Mouse (Mus musculus): ENCODE measurements around the gene Dusp16. TPM values are rescaled to one million over a fixed set of nuclear protein-coding genes. Genes with fewer than 3 reads are reported as not detected.
A peak's percentile ranks its signal among the peaks of the same experiment; 100 is the strongest.

Dusp16 gene
- polyA plus RNA-seq, 1 experiment from 2014 or later, result 21.1 TPM

DNA sequence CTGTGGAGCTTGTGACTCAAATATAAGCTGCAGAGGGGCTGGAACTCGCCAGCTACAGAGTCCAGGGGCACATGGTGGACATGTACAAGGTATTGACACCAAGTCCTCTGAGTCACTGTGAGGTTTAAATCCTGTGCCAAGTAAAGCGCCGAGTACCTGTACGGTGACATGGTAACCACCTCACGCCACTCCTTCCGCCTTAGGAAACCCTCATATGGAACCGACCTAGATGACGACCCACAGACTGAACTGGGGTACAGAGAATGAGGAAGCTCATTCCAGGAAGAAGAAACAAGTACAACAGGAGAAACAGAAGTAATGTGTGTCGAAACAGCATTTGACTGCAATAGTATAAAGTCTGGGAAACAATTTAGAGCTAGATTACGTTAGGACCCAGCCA lies 3.9 kb upstream of the Dusp16 start:
- 85% methylated on average over 10 of the region's 10 CpGs for WGBS

GRCm38 (mm10) chr6:134793911-134794520 lies 1.6 kb upstream of the Dusp16 start:
- 17% methylated on average over 21 of the region's 21 CpGs for WGBS
- H3K9ac ChIP-seq (ENCODE audit: low read depth, low read length), result no peak overlapping the region
- peaks cover 5% of the 10 kb centered on the region for H3K4me1 ChIP-seq (ENCODE audit: control insufficient read depth, insufficient read depth, low read length)
- ATAC-seq (ENCODE audit: low read depth) (no peak), DNase-seq (ENCODE audit: low spot score) (peak; percentile 80)
- H3K27me3 ChIP-seq (replicated peaks; ENCODE audit: control insufficient read depth, insufficient read depth, low read length), result no peaks in the 10 kb centered on the region
- no peak overlapping the region for H3K27ac ChIP-seq (replicated peaks; ENCODE audit: low read depth, low read length)
- H3K4me2 ChIP-seq (ENCODE audit: low read depth, low read length), result peak overlapping the region; percentile 41
- no peaks in the 10 kb centered on the region for H3K36me3 ChIP-seq (ENCODE audit: control insufficient read depth, insufficient read depth, low read length)
- H3K4me3 ChIP-seq (ENCODE audit: low read depth, low read length), result no peak overlapping the region
- H3K9me3 ChIP-seq (ENCODE audit: control insufficient read depth, low read length), result no peaks in the 10 kb centered on the region

More for the DNA sequence above, 3.9 kb upstream of the Dusp16 start:
- DNase-seq (ENCODE audit: low spot score) (no peak), ATAC-seq (ENCODE audit: low read depth) (no peak)
- no peak overlapping the region for H3K9ac ChIP-seq (ENCODE audit: low read depth, low read length)
- no peak overlapping the region for H3K27ac ChIP-seq (replicated peaks; ENCODE audit: low read depth, low read length)
- no peak overlapping the region for H3K4me3 ChIP-seq (ENCODE audit: low read depth, low read length)
- no peaks in the 10 kb centered on the region for H3K9me3 ChIP-seq (ENCODE audit: control insufficient read depth, low read length)
- no peaks in the 10 kb centered on the region for H3K36me3 ChIP-seq (ENCODE audit: control insufficient read depth, insufficient read depth, low read length)
- H3K27me3 ChIP-seq (replicated peaks; ENCODE audit: control insufficient read depth, insufficient read depth, low read length), result no peaks in the 10 kb centered on the region
- no peaks in the 10 kb centered on the region for H3K4me1 ChIP-seq (ENCODE audit: control insufficient read depth, insufficient read depth, low read length)
- H3K4me2 ChIP-seq (ENCODE audit: low read depth, low read length), result no peak overlapping the region

GRCm38 (mm10) chr6:134793046-134793806 lies 801 bp upstream of the Dusp16 start:
- whole genome bisulfite sequencing, result 42% methylated on average over 21 of the region's 21 CpGs
- no peak for ATAC-seq (ENCODE audit: low read depth)

GRCm38 (mm10) chr6:134791251-134792118 lies 940 bp downstream of the Dusp16 start:
- Histone ChIP-seq H3K27ac (replicated peaks; ENCODE audit: low read depth, low read length) (peak overlapping the region; percentile 99), H3K27me3 (replicated peaks; ENCODE audit: control insufficient read depth, insufficient read depth, low read length) (no peaks in the 10 kb centered on the region), H3K4me1 (ENCODE audit: control insufficient read depth, insufficient read depth, low read length) (peaks cover 5% of the 10 kb centered on the region), H3K9me3 (ENCODE audit: control insufficient read depth, low read length) (no peaks in the 10 kb centered on the region), H3K36me3 (ENCODE audit: control insufficient read depth, insufficient read depth, low read length) (no peaks in the 10 kb centered on the region), H3K9ac (ENCODE audit: low read depth, low read length) (peak overlapping the region; percentile 97), H3K4me3 (ENCODE audit: low read depth, low read length) (peak overlapping the region; percentile 76), H3K4me2 (ENCODE audit: low read depth, low read length) (peak overlapping the region; percentile 52)
- under 1% methylated on average over 33 of the region's 46 CpGs for WGBS
- no peak for ATAC-seq (ENCODE audit: low read depth)
- DNase-seq (ENCODE audit: low spot score), result peak; percentile 59

More at GRCm38 (mm10) chr6:134793046-134793806, 801 bp upstream of the Dusp16 start:
- H3K4me3 ChIP-seq (ENCODE audit: low read depth, low read length), result peak overlapping the region; percentile 76
- no peak for DNase-seq (ENCODE audit: low spot score)
- no peaks in the 10 kb centered on the region for H3K27me3 ChIP-seq (replicated peaks; ENCODE audit: control insufficient read depth, insufficient read depth, low read length)
- peaks cover 5% of the 10 kb centered on the region for H3K4me1 ChIP-seq (ENCODE audit: control insufficient read depth, insufficient read depth, low read length)
- peak overlapping the region; percentile 97 for H3K9ac ChIP-seq (ENCODE audit: low read depth, low read length)
- no peaks in the 10 kb centered on the region for H3K36me3 ChIP-seq (ENCODE audit: control insufficient read depth, insufficient read depth, low read length)
- peak overlapping the region; percentile 63; the same call in 1 of the 2 replicates for H3K27ac ChIP-seq (replicated peaks; ENCODE audit: low read depth, low read length)
- peak overlapping the region; percentile 52 for H3K4me2 ChIP-seq (ENCODE audit: low read depth, low read length)
- H3K9me3 ChIP-seq (ENCODE audit: control insufficient read depth, low read length), result no peaks in the 10 kb centered on the region

DNA sequence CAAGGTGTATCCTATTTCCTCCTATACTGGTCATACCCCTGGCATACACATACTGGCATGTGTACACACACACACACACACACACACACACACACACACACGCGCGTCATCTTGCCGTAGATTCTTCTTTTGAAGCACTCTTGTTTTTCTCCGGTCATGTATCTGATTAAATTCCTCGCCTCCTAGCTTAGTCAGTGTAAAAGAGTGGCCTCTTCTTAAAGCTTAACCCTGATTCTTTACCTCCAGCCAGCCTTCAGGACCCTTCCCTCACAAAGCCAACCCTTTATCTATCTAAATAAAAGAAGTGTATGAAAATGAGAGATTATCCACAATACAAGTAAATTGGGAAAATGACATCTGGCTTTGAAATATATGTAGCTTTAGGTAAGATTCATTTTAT lies 3.3 kb downstream of the Dusp16 start:
- Histone ChIP-seq H3K27ac (replicated peaks; ENCODE audit: low read depth, low read length) (no peak overlapping the region), H3K9me3 (ENCODE audit: control insufficient read depth, low read length) (no peaks in the 10 kb centered on the region), H3K9ac (ENCODE audit: low read depth, low read length) (no peak overlapping the region), H3K36me3 (ENCODE audit: control insufficient read depth, insufficient read depth, low read length) (no peaks in the 10 kb centered on the region), H3K4me3 (ENCODE audit: low read depth, low read length) (no peak overlapping the region), H3K4me2 (ENCODE audit: low read depth, low read length) (no peak overlapping the region; the same call in 1 of the 2 replicates), H3K27me3 (replicated peaks; ENCODE audit: control insufficient read depth, insufficient read depth, low read length) (no peaks in the 10 kb centered on the region), H3K4me1 (ENCODE audit: control insufficient read depth, insufficient read depth, low read length) (peaks cover 5% of the 10 kb centered on the region)
- no peak for DNase-seq (ENCODE audit: low spot score)
- WGBS, result 69% methylated on average over 6 of the region's 6 CpGs
- ATAC-seq (ENCODE audit: low read depth), result no peak

- no peak overlapping the region for H3K27ac ChIP-seq (replicated peaks; ENCODE audit: low read depth, low read length)
- 74% methylated on average over 3 of the region's 3 CpGs for WGBS
- ATAC-seq (ENCODE audit: low read depth), result no peak
- no peaks in the 10 kb centered on the region for H3K9me3 ChIP-seq (ENCODE audit: control insufficient read depth, low read length)
- H3K27me3 ChIP-seq (replicated peaks; ENCODE audit: control insufficient read depth, insufficient read depth, low read length), result no peaks in the 10 kb centered on the region
- H3K4me3 ChIP-seq (ENCODE audit: low read depth, low read length), result no peak overlapping the region
- DNase-seq (ENCODE audit: low spot score), result no peak
- peaks cover 5% of the 10 kb centered on the region for H3K4me1 ChIP-seq (ENCODE audit: control insufficient read depth, insufficient read depth, low read length)
- H3K36me3 ChIP-seq (ENCODE audit: control insufficient read depth, insufficient read depth, low read length), result 0 out of 2 replicates have a peak, but pooled peaks cover 5% of the 10 kb centered on the region
- H3K4me2 ChIP-seq (ENCODE audit: low read depth, low read length), result no peak overlapping the region
- no peak overlapping the region for H3K9ac ChIP-seq (ENCODE audit: low read depth, low read length)
Measured at GRCm38 (mm10) chr6:134786426-134786825, 6.0 kb downstream of the Dusp16 start.

DNA sequence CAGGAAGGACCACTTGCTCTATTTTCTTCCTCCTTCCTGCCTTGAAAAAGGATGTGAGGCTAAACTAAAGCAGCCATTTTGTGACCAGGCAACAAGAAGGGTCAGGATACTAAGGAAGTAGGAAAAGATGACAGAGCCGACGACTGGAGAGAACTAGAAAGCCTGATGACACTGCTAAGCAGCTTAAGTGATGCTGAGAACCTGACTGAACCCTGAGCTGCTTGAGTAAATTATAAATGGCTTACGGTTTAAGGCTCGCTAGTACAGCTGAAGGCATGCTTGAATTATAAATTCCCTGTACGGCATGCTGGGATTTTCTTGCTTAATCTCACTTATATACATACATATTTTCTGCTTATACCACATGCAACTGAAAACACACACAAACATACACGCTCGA lies 9.5 kb downstream of the Dusp16 start:
- DNase-seq (ENCODE audit: low spot score) (no peak), ATAC-seq (ENCODE audit: low read depth) (no peak)
- Histone ChIP-seq H3K27me3 (replicated peaks; ENCODE audit: control insufficient read depth, insufficient read depth, low read length) (no peaks in the 10 kb centered on the region), H3K9ac (ENCODE audit: low read depth, low read length) (no peak overlapping the region), H3K4me3 (ENCODE audit: low read depth, low read length) (no peak overlapping the region), H3K27ac (replicated peaks; ENCODE audit: low read depth, low read length) (no peak overlapping the region), H3K36me3 (ENCODE audit: control insufficient read depth, insufficient read depth, low read length) (0 out of 2 replicates have a peak, but pooled peaks cover 7% of the 10 kb centered on the region), H3K9me3 (ENCODE audit: control insufficient read depth, low read length) (no peaks in the 10 kb centered on the region), H3K4me1 (ENCODE audit: control insufficient read depth, insufficient read depth, low read length) (no peaks in the 10 kb centered on the region), H3K4me2 (ENCODE audit: low read depth, low read length) (no peak overlapping the region)
- WGBS, result 91% methylated on average over 7 of the region's 7 CpGs

DNA sequence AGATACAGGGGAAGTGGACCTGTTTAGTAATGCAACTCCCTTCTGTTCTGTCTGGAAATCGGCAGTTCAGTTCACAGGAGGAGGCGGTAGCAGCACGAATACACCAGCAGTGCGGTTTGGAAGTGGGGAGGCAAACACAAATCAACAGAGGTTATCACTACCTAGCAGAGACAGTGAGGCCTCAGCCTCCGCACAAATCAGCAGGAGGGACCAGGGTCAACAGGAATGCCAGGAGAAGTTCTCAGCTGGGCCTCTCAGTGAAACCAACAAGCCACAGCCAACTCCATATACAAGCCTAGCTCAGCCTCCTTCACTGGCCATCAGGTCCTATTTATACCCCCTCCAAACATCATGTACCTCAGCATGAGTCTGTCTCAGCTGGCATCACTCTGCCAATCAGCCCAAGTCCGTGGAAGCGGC lies 10.9 kb downstream of the Dusp16 start:
- H3K9ac ChIP-seq (ENCODE audit: low read depth, low read length), result no peak overlapping the region
- 0 out of 2 replicates have a peak, but pooled peaks cover 7% of the 10 kb centered on the region for H3K36me3 ChIP-seq (ENCODE audit: control insufficient read depth, insufficient read depth, low read length)
- H3K27me3 ChIP-seq (replicated peaks; ENCODE audit: control insufficient read depth, insufficient read depth, low read length), result no peaks in the 10 kb centered on the region
- no peak for DNase-seq (ENCODE audit: low spot score)
- H3K27ac ChIP-seq (replicated peaks; ENCODE audit: low read depth, low read length), result no peak overlapping the region
- no peak overlapping the region for H3K4me3 ChIP-seq (ENCODE audit: low read depth, low read length)
- 83% methylated on average over 7 of the region's 7 CpGs for WGBS
- no peak overlapping the region for H3K4me2 ChIP-seq (ENCODE audit: low read depth, low read length)
- no peaks in the 10 kb centered on the region for H3K9me3 ChIP-seq (ENCODE audit: control insufficient read depth, low read length)
- H3K4me1 ChIP-seq (ENCODE audit: control insufficient read depth, insufficient read depth, low read length), result no peaks in the 10 kb centered on the region
- no peak for ATAC-seq (ENCODE audit: low read depth)
